Mouse (Mus musculus) liver, embryonic 14.5 days (tissue): ENCODE data around the gene 2610507B11Rik.

ENCODE experiments used
- CTCF ChIP-seq: IDR thresholded peaks from 2 replicates; pipeline ENCODE4 v1.5.1; 2016; ENCODE audit warnings: antibody characterized with exemption, low read depth, control low read depth
- EP300 ChIP-seq: IDR thresholded peaks from 2 replicates; pipeline ENCODE4 v1.6.1; 2016; ENCODE audit warnings: antibody characterized with exemption, low read depth

DNA sequence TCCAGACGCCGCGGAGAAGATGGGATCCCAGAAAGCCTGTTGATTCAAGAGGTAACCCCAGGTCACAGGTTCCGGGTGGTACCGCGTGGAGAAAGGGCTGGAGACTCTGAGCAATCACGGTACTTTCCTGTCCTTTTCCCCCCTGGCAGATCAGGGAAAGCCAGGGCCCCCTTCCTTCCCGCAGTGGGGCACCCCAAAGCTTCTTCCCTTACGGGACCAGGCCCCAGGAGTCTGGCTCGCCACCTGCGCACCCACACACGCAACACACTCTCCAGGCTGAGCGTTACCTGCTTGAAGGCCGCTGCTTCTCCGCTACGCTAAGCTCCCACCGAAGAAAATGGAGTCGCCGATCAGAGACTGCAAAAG is 16.3 kb upstream of the 2610507B11Rik start:
- TF ChIP-seq CTCF = peak; percentile 19; the same call in 1 of the 2 replicates
- no peak for TF ChIP-seq EP300
